Mouse (Mus musculus) lung, postnatal 0 days (tissue): ENCODE results near the gene Ermap. TPM values are rescaled to one million over a fixed set of nuclear protein-coding genes. Genes with fewer than 3 reads are reported as not detected.

Source experiments
- ATAC-seq: fragments of 200-750 bp; cut with Nextera tagmentation; 2 replicates; pipeline ENCODE4 v1.8.0; 2017; ENCODE audit warnings: moderate library complexity
- DNase-seq: peaks from one replicate; pipeline ENCODE4 v3.0.0-alpha.2; 2016; ENCODE audit warnings: low spot score
- H3K27ac ChIP-seq: fragments of 300-500 bp; sonication (generic); 2 replicates; pipeline ENCODE4 v1.5.1; 2014; ENCODE audit warnings: antibody characterized with exemption, mild to moderate bottlenecking, low read length, mixed read lengths
- H3K27me3 ChIP-seq: fragments of 300-500 bp; sonication (generic); replicated peaks from 2 replicates; pipeline ENCODE4 v1.6.1; 2014; ENCODE audit warnings: low read length, mixed read lengths; ENCODE audit not compliant: insufficient read depth
- H3K36me3 ChIP-seq: fragments of 300-500 bp; sonication (generic); 2 replicates; pipeline ENCODE4 v1.6.1; 2014; ENCODE audit warnings: low read length, mixed read lengths; ENCODE audit not compliant: insufficient read depth
- H3K4me1 ChIP-seq: fragments of 300-500 bp; sonication (generic); 2 replicates; pipeline ENCODE4 v1.6.1; 2014; ENCODE audit warnings: antibody characterized with exemption, low read depth, low read length, mixed read lengths; ENCODE audit not compliant: insufficient read depth
- H3K4me2 ChIP-seq: fragments of 300-500 bp; sonication (generic); replicated peaks from 2 replicates; pipeline ENCODE4 v1.6.1; 2014; ENCODE audit warnings: low read depth, mild to moderate bottlenecking, low read length, moderate library complexity, mixed read lengths
- H3K4me3 ChIP-seq: fragments of 300-500 bp; sonication (generic); 2 replicates; pipeline ENCODE4 v1.5.1; 2014; ENCODE audit warnings: low read depth, low read length
- H3K9ac ChIP-seq: fragments of 300-500 bp; sonication (generic); replicated peaks from 2 replicates; pipeline ENCODE4 v1.6.1; 2014; ENCODE audit warnings: low read depth, mild to moderate bottlenecking
- H3K9me3 ChIP-seq: fragments of 300-500 bp; sonication (generic); 2 replicates; pipeline ENCODE4 v1.6.1; 2016; ENCODE audit warnings: low read length, mixed read lengths
- CTCF ChIP-seq: IDR thresholded peaks from 2 replicates; pipeline ENCODE4 v1.5.1; 2016; ENCODE audit warnings: antibody characterized with exemption, mild to moderate bottlenecking
- EP300 ChIP-seq: IDR thresholded peaks from 2 replicates; pipeline ENCODE4 v1.6.1; 2016; ENCODE audit warnings: antibody characterized with exemption, mild to moderate bottlenecking, control low read depth
- WGBS: fragments of 180-500 bp; shearing (Covaris S2); extraction: QIAGEN DNeasy Blood & Tissue Kit; methylation state at CpG from one replicate; pipeline ENCODE4 v1.1.7; 2014; 5-methylcytosine and 5-hydroxymethylcytosine counted together
- polyA plus RNA-seq: library from polyadenylated mRNA; unstranded; fragments of >200 nt; fragmentation: Nextera tagmentation; extraction: Ambion mirVana; gene quantifications from 2 replicates; pipeline ENCODE4 v1.2.1, GENCODE M21; 2015

The Ermap gene
- polyA plus RNA-seq, 1 experiment from 2014 or later: 2.2 TPM

- TF ChIP-seq EP300 (no peak), CTCF (no peak)
- whole genome bisulfite sequencing: 68% methylated on average over 6 of the region's 6 CpGs
- no peak overlapping the region for H3K27ac ChIP-seq
- H3K36me3 ChIP-seq: no peaks in the 10 kb centered on the region
- ATAC-seq (no peak), DNase-seq (no peak)
- H3K4me1 ChIP-seq: no peaks in the 10 kb centered on the region
- H3K9ac ChIP-seq: no peak overlapping the region
- no peak overlapping the region for H3K4me2 ChIP-seq
- no peaks in the 10 kb centered on the region for H3K27me3 ChIP-seq
- H3K9me3 ChIP-seq: no peaks in the 10 kb centered on the region
- no peak overlapping the region for H3K4me3 ChIP-seq
Measured at GRCm38 (mm10) chr4:119189392-119189791, 419 bp downstream of the Ermap start.

GRCm38 (mm10) chr4:119188060-119188785 lies 1.6 kb downstream of the Ermap start:
- H3K4me1 ChIP-seq: no peaks in the 10 kb centered on the region
- no peaks in the 10 kb centered on the region for H3K9me3 ChIP-seq
- H3K27me3 ChIP-seq: no peaks in the 10 kb centered on the region
- WGBS: 40% methylated on average over 11 of the region's 11 CpGs
- no peak overlapping the region for H3K9ac ChIP-seq
- ATAC-seq: no peak
- TF ChIP-seq EP300 (no peak), CTCF (peak; percentile 51)
- H3K36me3 ChIP-seq: no peaks in the 10 kb centered on the region
- no peak overlapping the region for H3K4me3 ChIP-seq
- no peak overlapping the region for H3K4me2 ChIP-seq
- no peak for DNase-seq
- no peak overlapping the region for H3K27ac ChIP-seq

- DNase-seq (no peak), ATAC-seq (no peak)
- H3K4me2 ChIP-seq: no peak overlapping the region
- TF ChIP-seq CTCF: no peak
- TF ChIP-seq EP300: no peak
- H3K27me3 ChIP-seq: no peaks in the 10 kb centered on the region
- no peak overlapping the region for H3K27ac ChIP-seq
- H3K9me3 ChIP-seq: no peaks in the 10 kb centered on the region
- H3K4me1 ChIP-seq: no peaks in the 10 kb centered on the region
- no peaks in the 10 kb centered on the region for H3K36me3 ChIP-seq
- no peak overlapping the region for H3K9ac ChIP-seq
- 71% methylated on average over 4 of the region's 4 CpGs for whole genome bisulfite sequencing
- H3K4me3 ChIP-seq: no peak overlapping the region
Measured at GRCm38 (mm10) chr4:119185771-119186170, 4.0 kb downstream of the Ermap start.

GRCm38 (mm10) chr4:119183525-119183924 lies 6.3 kb downstream of the Ermap start:
- WGBS: 27% methylated on average over 1 of the region's 1 CpGs
- no peak for TF ChIP-seq EP300
- TF ChIP-seq CTCF: no peak
- DNase-seq (no peak), ATAC-seq (no peak)
- no peak overlapping the region for H3K9ac ChIP-seq
- no peaks in the 10 kb centered on the region for H3K9me3 ChIP-seq
- H3K4me3 ChIP-seq: no peak overlapping the region
- H3K4me2 ChIP-seq: no peak overlapping the region
- H3K27ac ChIP-seq: no peak overlapping the region
- no peaks in the 10 kb centered on the region for H3K4me1 ChIP-seq
- H3K36me3 ChIP-seq: no peaks in the 10 kb centered on the region
- H3K27me3 ChIP-seq: no peaks in the 10 kb centered on the region

- H3K27me3 ChIP-seq: no peaks in the 10 kb centered on the region
Measured at GRCm38 (mm10) chr4:119181456-119181855, 8.4 kb downstream of the Ermap start.

GRCm38 (mm10) chr4:119180133-119180707 lies 9.6 kb downstream of the Ermap start:
- Histone ChIP-seq H3K27me3 (no peaks in the 10 kb centered on the region), H3K27ac (no peak overlapping the region), H3K9me3 (no peaks in the 10 kb centered on the region), H3K9ac (no peak overlapping the region), H3K4me3 (no peak overlapping the region), H3K4me1 (no peaks in the 10 kb centered on the region), H3K4me2 (no peak overlapping the region), H3K36me3 (no peaks in the 10 kb centered on the region)
- TF ChIP-seq EP300: no peak
- TF ChIP-seq CTCF: peak; percentile 43
- DNase-seq (no peak), ATAC-seq (no peak)
- 42% methylated on average over 4 of the region's 4 CpGs for WGBS

More at GRCm38 (mm10) chr4:119181456-119181855, 8.4 kb downstream of the Ermap start:
- H3K9ac ChIP-seq: no peak overlapping the region
- ATAC-seq (no peak), DNase-seq (peak; percentile 32)
- H3K36me3 ChIP-seq: no peaks in the 10 kb centered on the region
- no peak overlapping the region for H3K4me3 ChIP-seq
- H3K4me2 ChIP-seq: no peak overlapping the region
- 71% methylated on average over 9 of the region's 9 CpGs for WGBS
- H3K27ac ChIP-seq: no peak overlapping the region
- no peaks in the 10 kb centered on the region for H3K4me1 ChIP-seq
- H3K9me3 ChIP-seq: no peaks in the 10 kb centered on the region
- TF ChIP-seq CTCF (no peak), EP300 (no peak)
